7 mouse cellular contexts compared by ENCODE assay signal in the genomic region with DNA sequence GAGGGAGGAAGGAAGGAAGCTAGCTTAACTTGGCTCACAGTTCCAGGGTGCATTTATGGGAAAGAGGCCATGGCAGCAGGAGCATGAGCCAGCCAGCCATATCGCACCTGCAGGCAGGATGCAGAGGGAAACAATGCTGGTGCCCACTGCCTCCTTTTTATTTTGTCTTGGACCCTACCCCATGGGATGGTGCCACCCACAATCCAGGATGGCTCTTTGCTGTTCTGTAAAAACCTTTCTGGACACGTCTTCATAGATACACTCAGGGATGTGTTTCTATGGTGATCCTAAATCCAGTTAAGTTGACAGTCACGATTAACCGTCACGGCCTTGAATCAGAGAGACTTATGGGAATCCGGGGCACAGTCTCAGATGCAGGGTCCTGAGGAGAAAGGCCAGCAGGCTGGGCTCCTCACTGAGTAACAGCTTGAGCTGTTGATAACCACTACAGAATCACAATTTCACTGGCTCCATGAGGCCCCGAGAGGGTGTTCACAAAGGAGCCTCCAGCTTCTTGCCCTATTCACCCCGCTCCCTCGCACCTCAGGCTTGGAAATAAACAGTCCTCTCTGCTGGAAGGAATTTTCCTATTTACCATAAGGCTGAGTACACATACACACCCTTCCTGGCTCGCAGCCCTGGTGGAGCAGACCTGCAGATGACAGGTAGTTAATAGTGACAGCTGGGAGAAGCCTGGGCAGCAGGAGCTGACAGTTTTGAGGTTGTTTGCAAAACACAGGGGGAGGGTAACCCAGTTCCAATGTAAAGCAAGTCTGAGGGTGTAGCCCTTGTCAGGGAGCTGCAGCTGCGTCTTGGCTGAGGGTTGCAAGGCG. TPM values are rescaled to one million over a fixed set of nuclear protein-coding genes. Genes with fewer than 3 reads are reported as not detected.
A peak's percentile ranks its signal among the peaks of the same experiment; 100 is the strongest.
DNase-seq lines count a peak whose midpoint lies in the region; ATAC-seq and TF ChIP-seq lines count a peak whose summit lies in the region.

No protein-coding gene starts in this region.

- no peaks in the 10 kb centered on the region for H3K9me3 ChIP-seq in hindbrain, embryonic 11.5 days (ENCODE audit: control insufficient read depth, low read length)
- no peaks in the 10 kb centered on the region for H3K9me3 ChIP-seq in lung, postnatal 0 days (ENCODE audit: low read length)

- TF ChIP-seq EP300 in lung, postnatal 0 days (IDR thresholded peaks at IDR 0.05) = no peak; the same call in 1 of the 2 replicates

- ATAC-seq in cerebellum, adult (ENCODE audit: insufficient number of reproducible peaks, low FRiP score, low TSS enrichment) = peak; percentile 79
- peak; percentile 51 for ATAC-seq in hindbrain, embryonic 11.5 days (ENCODE audit: low FRiP score)
- peak; percentile 90 for ATAC-seq in lung, postnatal 0 days

- peaks cover 5% of the 10 kb centered on the region for H3K4me1 ChIP-seq in hindbrain, embryonic 11.5 days (replicated peaks; ENCODE audit: control insufficient read depth, insufficient read depth, low read length)
- H3K4me1 ChIP-seq in lung, postnatal 0 days (ENCODE audit: insufficient read depth, low read depth, low read length) = peaks cover 10% of the 10 kb centered on the region

- peak overlapping the region; percentile 67 for H3K27ac ChIP-seq in hindbrain, embryonic 11.5 days (ENCODE audit: low read depth, low read length)
- peak overlapping the region; percentile 40 for H3K27ac ChIP-seq in lung, postnatal 0 days (ENCODE audit: low read length)

- no peak overlapping the region for H3K4me3 ChIP-seq in hindbrain, embryonic 11.5 days (ENCODE audit: low read depth, low read length)
- no peak overlapping the region for H3K4me3 ChIP-seq in lung, postnatal 0 days (ENCODE audit: low read depth, low read length)

- no peaks in the 10 kb centered on the region for H3K36me3 ChIP-seq in hindbrain, embryonic 11.5 days (ENCODE audit: control insufficient read depth, insufficient read depth, low read length)
- no peaks in the 10 kb centered on the region for H3K36me3 ChIP-seq in lung, postnatal 0 days (ENCODE audit: insufficient read depth, low read length)

- 31% methylated on average over 12 of the region's 12 CpGs for WGBS in hindbrain, embryonic 11.5 days
- WGBS in lung, postnatal 0 days = 26% methylated on average over 12 of the region's 12 CpGs

- H3K9ac ChIP-seq in hindbrain, embryonic 11.5 days (ENCODE audit: low read depth, low read length) = no peak overlapping the region
- no peak overlapping the region for H3K9ac ChIP-seq in lung, postnatal 0 days (replicated peaks; ENCODE audit: low read depth)

- TF ChIP-seq CTCF in lung, postnatal 0 days (IDR thresholded peaks at IDR 0.05) = 0 out of 2 replicates have a peak, but pooled peaks have one; percentile 16

- H3K4me2 ChIP-seq in hindbrain, embryonic 11.5 days (replicated peaks; ENCODE audit: low read depth, low read length) = peak overlapping the region; percentile 15; the same call in 1 of the 2 replicates
- 0 out of 2 replicates have a peak overlapping the region, but pooled peaks have one; percentile 19 for H3K4me2 ChIP-seq in lung, postnatal 0 days (replicated peaks; ENCODE audit: low read depth, low read length)

- peak; percentile 42 for DNase-seq in ZHBTc4 (ENCODE audit: low read depth, low spot score)
- DNase-seq in hindbrain, embryonic 11.5 days (ENCODE audit: low spot score) = peak; percentile 28
- DNase-seq in lung, postnatal 0 days (ENCODE audit: low spot score) = peak; percentile 80
- DNase-seq in c-Kit-positive CD71-positive TER-119-positive erythroid progenitor cells, embryonic 14.5 days (ENCODE audit: low spot score) = no peak
- DNase-seq in natural killer cell, adult 2 months (ENCODE audit: low spot score in 2 of 2) = no peak
- DNase-seq in layer of hippocampus, postnatal 36 days = no peak

- H3K27me3 ChIP-seq in hindbrain, embryonic 11.5 days (ENCODE audit: control insufficient read depth, insufficient read depth, low read length) = no peaks in the 10 kb centered on the region
- H3K27me3 ChIP-seq in lung, postnatal 0 days (replicated peaks; ENCODE audit: insufficient read depth, low read length) = no peaks in the 10 kb centered on the region

RNA-seq across cellular contexts. Expression of gene Parva, which starts 17.1 kb away (rescaled TPM):
- 47.2 TPM in 2 replicates for polyA plus RNA-seq in hindbrain, embryonic 11.5 days (2014; fragmentation: Nextera tagmentation; extraction: Ambion mirVana)
- polyA plus RNA-seq in lung, postnatal 0 days (2015; fragmentation: Nextera tagmentation; extraction: Ambion mirVana) = 70.0 and 79.3 TPM in 2 replicates
- total RNA-seq in layer of hippocampus, postnatal 36 days (2021) = 10 to 100 TPM; 49.3 to 50.9 TPM

Comparison
In these comparisons a context has a peak if more than half of its experiments do, and no peak if none do; other contexts are left out.
1. DNase-seq: peak in ZHBTc4 (single experiment), hindbrain, embryonic 11.5 days (single experiment) and lung, postnatal 0 days (single experiment); none in c-Kit-positive CD71-positive TER-119-positive erythroid progenitor cells, embryonic 14.5 days (single experiment), natural killer cell, adult 2 months (0 of 2) and layer of hippocampus, postnatal 36 days (0 of 2).
2. Peak in every context shown above with its lines, with median percentiles within 50 percentile points of each other: ATAC-seq.